Mouse (Mus musculus): ENCODE data around the gene Plekha1. TPM values are rescaled to one million over a fixed set of nuclear protein-coding genes. Genes with fewer than 3 reads are reported as not detected.

The Plekha1 gene
- polyA plus RNA-seq, 1 experiment from 2014 or later, result 32.2 TPM

DNA sequence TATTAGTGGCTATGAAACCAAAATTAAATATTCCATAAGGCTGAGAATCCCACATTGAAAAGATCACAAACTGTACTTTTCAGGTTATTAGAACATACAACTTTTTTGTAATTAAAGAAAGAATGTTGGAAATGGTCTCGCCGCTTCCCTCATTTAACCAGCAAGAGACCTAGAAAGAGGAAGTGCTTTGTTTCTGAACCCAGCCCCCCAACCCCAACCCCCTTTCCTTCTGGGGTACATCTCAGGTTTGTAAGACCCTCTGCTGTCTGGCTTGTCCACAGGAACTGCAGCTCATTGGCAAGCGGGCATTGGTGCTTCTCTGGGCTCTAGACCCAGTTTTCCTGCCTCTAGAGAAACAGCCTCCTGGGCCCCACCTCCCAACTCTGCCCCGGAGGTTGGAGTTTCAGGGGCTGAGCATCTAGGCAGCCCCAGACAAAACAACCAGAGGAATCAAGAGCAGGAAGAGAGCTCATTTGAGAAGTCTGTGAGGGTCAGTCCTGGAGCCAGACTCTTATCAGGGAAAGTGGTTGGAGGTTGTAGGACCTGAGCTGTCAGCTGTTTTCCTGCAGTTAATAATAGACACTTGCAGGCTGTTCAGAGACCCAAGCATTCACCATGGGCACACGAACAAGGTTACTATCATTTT lies 83.1 kb downstream of the Plekha1 start:
- Histone ChIP-seq H3K36me3 (ENCODE audit: control insufficient read depth, insufficient read depth, low read length) (no peaks in the 10 kb centered on the region), H3K27me3 (ENCODE audit: control insufficient read depth, insufficient read depth, low read length) (no peaks in the 10 kb centered on the region), H3K9ac (ENCODE audit: low read length) (no peak overlapping the region), H3K4me2 (ENCODE audit: low read depth, low read length, severe bottlenecking) (no peak overlapping the region), H3K4me3 (ENCODE audit: low read depth, low read length) (no peak overlapping the region), H3K4me1 (replicated peaks; ENCODE audit: control insufficient read depth, insufficient read depth, low read length) (no peaks in the 10 kb centered on the region), H3K9me3 (ENCODE audit: control insufficient read depth, low read length) (no peaks in the 10 kb centered on the region), H3K27ac (ENCODE audit: low read depth, low read length) (no peak overlapping the region)
- WGBS, result 69% methylated on average over 5 of the region's 5 CpGs
- DNase-seq (ENCODE audit: low spot score) (no peak), ATAC-seq (replicated peaks; ENCODE audit: low FRiP score) (no peak)

GRCm38 (mm10) chr7:130949331-130949751 lies 83.8 kb downstream of the Plekha1 start:
- ATAC-seq (replicated peaks; ENCODE audit: low FRiP score), result no peak
- Histone ChIP-seq H3K9ac (ENCODE audit: low read length) (no peak overlapping the region), H3K27ac (ENCODE audit: low read depth, low read length) (no peak overlapping the region), H3K4me2 (ENCODE audit: low read depth, low read length, severe bottlenecking) (no peak overlapping the region), H3K9me3 (ENCODE audit: control insufficient read depth, low read length) (no peaks in the 10 kb centered on the region), H3K36me3 (ENCODE audit: control insufficient read depth, insufficient read depth, low read length) (no peaks in the 10 kb centered on the region), H3K27me3 (ENCODE audit: control insufficient read depth, insufficient read depth, low read length) (no peaks in the 10 kb centered on the region), H3K4me1 (replicated peaks; ENCODE audit: control insufficient read depth, insufficient read depth, low read length) (no peaks in the 10 kb centered on the region), H3K4me3 (ENCODE audit: low read depth, low read length) (no peak overlapping the region)
- no peak for DNase-seq (ENCODE audit: low spot score)
- WGBS, result 60% methylated on average over 7 of the region's 8 CpGs

DNA sequence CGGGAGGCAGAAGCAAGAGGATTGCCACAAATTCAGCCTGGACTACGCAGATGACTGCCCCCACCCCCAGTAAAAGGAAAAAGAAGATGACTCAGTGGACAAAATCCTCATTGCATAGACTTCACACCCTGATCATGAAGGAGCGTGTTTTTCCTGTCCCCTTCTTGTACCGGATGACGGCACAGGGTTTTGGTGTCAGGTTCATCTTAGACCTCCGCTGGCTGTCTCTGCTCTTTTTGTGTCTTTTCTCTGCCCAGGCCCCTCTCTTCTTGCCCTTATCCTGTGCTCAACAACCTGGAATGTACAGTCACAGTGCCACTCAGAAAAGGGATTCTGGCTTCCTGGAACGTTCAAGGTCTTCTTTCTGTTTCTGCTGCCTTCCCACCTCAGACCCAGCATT lies 84.9 kb downstream of the Plekha1 start:
- no peak overlapping the region for H3K27ac ChIP-seq (ENCODE audit: low read depth, low read length)

GRCm38 (mm10) chr7:130951004-130951403 lies 85.4 kb downstream of the Plekha1 start:
- 80% methylated on average over 5 of the region's 5 CpGs for WGBS
- H3K4me3 ChIP-seq (ENCODE audit: low read depth, low read length), result no peak overlapping the region
- DNase-seq (ENCODE audit: low spot score), result no peak
- no peaks in the 10 kb centered on the region for H3K36me3 ChIP-seq (ENCODE audit: control insufficient read depth, insufficient read depth, low read length)
- H3K27me3 ChIP-seq (ENCODE audit: control insufficient read depth, insufficient read depth, low read length), result no peaks in the 10 kb centered on the region
- H3K9ac ChIP-seq (ENCODE audit: low read length), result no peak overlapping the region
- no peaks in the 10 kb centered on the region for H3K9me3 ChIP-seq (ENCODE audit: control insufficient read depth, low read length)
- H3K4me1 ChIP-seq (replicated peaks; ENCODE audit: control insufficient read depth, insufficient read depth, low read length), result no peaks in the 10 kb centered on the region
- ATAC-seq (replicated peaks; ENCODE audit: low FRiP score), result no peak
- no peak overlapping the region for H3K4me2 ChIP-seq (ENCODE audit: low read depth, low read length, severe bottlenecking)
- H3K27ac ChIP-seq (ENCODE audit: low read depth, low read length), result no peak overlapping the region

More for the DNA sequence above, 84.9 kb downstream of the Plekha1 start:
- no peak for DNase-seq (ENCODE audit: low spot score)
- 92% methylated on average over 7 of the region's 7 CpGs for WGBS
- H3K27me3 ChIP-seq (ENCODE audit: control insufficient read depth, insufficient read depth, low read length), result no peaks in the 10 kb centered on the region
- no peaks in the 10 kb centered on the region for H3K4me1 ChIP-seq (replicated peaks; ENCODE audit: control insufficient read depth, insufficient read depth, low read length)
- no peak overlapping the region for H3K4me2 ChIP-seq (ENCODE audit: low read depth, low read length, severe bottlenecking)
- no peak for ATAC-seq (replicated peaks; ENCODE audit: low FRiP score)
- H3K9me3 ChIP-seq (ENCODE audit: control insufficient read depth, low read length), result no peaks in the 10 kb centered on the region
- no peak overlapping the region for H3K4me3 ChIP-seq (ENCODE audit: low read depth, low read length)
- H3K9ac ChIP-seq (ENCODE audit: low read length), result no peak overlapping the region
- H3K36me3 ChIP-seq (ENCODE audit: control insufficient read depth, insufficient read depth, low read length), result no peaks in the 10 kb centered on the region

GRCm38 (mm10) chr7:130953376-130953775 lies 87.8 kb downstream of the Plekha1 start:
- H3K4me1 ChIP-seq (replicated peaks; ENCODE audit: control insufficient read depth, insufficient read depth, low read length), result no peaks in the 10 kb centered on the region
- no peak overlapping the region for H3K4me2 ChIP-seq (ENCODE audit: low read depth, low read length, severe bottlenecking)
- ATAC-seq (replicated peaks; ENCODE audit: low FRiP score) (no peak), DNase-seq (ENCODE audit: low spot score) (no peak)
- H3K27me3 ChIP-seq (ENCODE audit: control insufficient read depth, insufficient read depth, low read length), result no peaks in the 10 kb centered on the region
- no peak overlapping the region for H3K4me3 ChIP-seq (ENCODE audit: low read depth, low read length)
- no peak overlapping the region for H3K27ac ChIP-seq (ENCODE audit: low read depth, low read length)
- no peaks in the 10 kb centered on the region for H3K9me3 ChIP-seq (ENCODE audit: control insufficient read depth, low read length)
- 87% methylated on average over 10 of the region's 10 CpGs for whole genome bisulfite sequencing
- H3K9ac ChIP-seq (ENCODE audit: low read length), result no peak overlapping the region
- H3K36me3 ChIP-seq (ENCODE audit: control insufficient read depth, insufficient read depth, low read length), result no peaks in the 10 kb centered on the region

DNA sequence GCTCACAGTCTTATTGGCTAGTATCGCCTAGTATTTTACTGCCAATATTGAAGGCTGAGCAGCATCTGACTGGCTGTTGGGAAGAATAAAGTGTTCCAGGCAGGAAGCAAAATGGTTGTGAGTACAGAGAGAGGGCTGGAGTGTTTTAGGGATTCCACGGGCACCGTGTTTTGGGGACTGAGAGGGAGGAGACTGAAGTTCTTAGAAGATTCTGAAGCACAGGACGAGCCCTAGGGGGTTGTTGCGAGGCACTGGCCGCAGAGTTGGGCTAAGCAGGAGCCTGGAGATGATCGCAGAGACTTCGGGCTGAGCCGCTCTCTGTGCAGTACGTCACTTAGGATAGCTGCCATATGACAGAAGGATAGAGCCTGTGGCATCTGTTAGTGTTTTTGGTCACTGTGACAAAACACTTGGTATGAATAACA lies 88.6 kb downstream of the Plekha1 start:
- Histone ChIP-seq H3K27ac (ENCODE audit: low read depth, low read length) (no peak overlapping the region), H3K4me3 (ENCODE audit: low read depth, low read length) (no peak overlapping the region), H3K9me3 (ENCODE audit: control insufficient read depth, low read length) (no peaks in the 10 kb centered on the region), H3K4me1 (replicated peaks; ENCODE audit: control insufficient read depth, insufficient read depth, low read length) (no peaks in the 10 kb centered on the region), H3K4me2 (ENCODE audit: low read depth, low read length, severe bottlenecking) (no peak overlapping the region), H3K27me3 (ENCODE audit: control insufficient read depth, insufficient read depth, low read length) (no peaks in the 10 kb centered on the region), H3K36me3 (ENCODE audit: control insufficient read depth, insufficient read depth, low read length) (no peaks in the 10 kb centered on the region), H3K9ac (ENCODE audit: low read length) (no peak overlapping the region)
- DNase-seq (ENCODE audit: low spot score) (no peak), ATAC-seq (replicated peaks; ENCODE audit: low FRiP score) (no peak)
- 87% methylated on average over 10 of the region's 10 CpGs for whole genome bisulfite sequencing

- H3K4me2 ChIP-seq (ENCODE audit: low read depth, low read length, severe bottlenecking), result no peak overlapping the region
- 55% methylated on average over 7 of the region's 7 CpGs for WGBS
- no peaks in the 10 kb centered on the region for H3K9me3 ChIP-seq (ENCODE audit: control insufficient read depth, low read length)
Measured at GRCm38 (mm10) chr7:130958551-130958950, 93.0 kb downstream of the Plekha1 start.

GRCm38 (mm10) chr7:130959868-130960267 lies 94.3 kb downstream of the Plekha1 start:
- WGBS, result 67% methylated on average over 7 of the region's 7 CpGs

More at GRCm38 (mm10) chr7:130958551-130958950, 93.0 kb downstream of the Plekha1 start:
- no peaks in the 10 kb centered on the region for H3K4me1 ChIP-seq (replicated peaks; ENCODE audit: control insufficient read depth, insufficient read depth, low read length)
- no peak for ATAC-seq (replicated peaks; ENCODE audit: low FRiP score)
- no peaks in the 10 kb centered on the region for H3K27me3 ChIP-seq (ENCODE audit: control insufficient read depth, insufficient read depth, low read length)
- no peak overlapping the region for H3K9ac ChIP-seq (ENCODE audit: low read length)
- H3K27ac ChIP-seq (ENCODE audit: low read depth, low read length), result no peak overlapping the region
- no peaks in the 10 kb centered on the region for H3K36me3 ChIP-seq (ENCODE audit: control insufficient read depth, insufficient read depth, low read length)
- no peak overlapping the region for H3K4me3 ChIP-seq (ENCODE audit: low read depth, low read length)
- no peak for DNase-seq (ENCODE audit: low spot score)

DNA sequence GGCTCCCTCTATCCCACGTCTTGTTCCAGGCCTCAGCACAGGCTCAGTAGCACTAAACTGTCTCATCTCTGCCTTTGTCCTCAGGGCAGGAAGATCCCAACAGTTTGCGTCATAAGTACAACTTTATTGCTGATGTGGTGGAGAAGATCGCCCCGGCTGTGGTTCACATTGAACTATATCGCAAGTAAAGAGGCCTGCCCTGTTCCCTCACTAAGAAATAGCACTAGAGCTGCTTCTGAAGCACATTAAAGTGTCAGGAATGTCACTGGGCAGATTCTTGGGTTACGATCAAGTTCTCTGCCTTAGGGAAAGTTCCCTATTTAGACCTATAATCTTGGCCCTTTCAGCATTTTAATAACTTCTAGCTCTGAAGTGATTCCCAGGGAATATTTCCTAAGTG lies 95.9 kb downstream of the Plekha1 start:
- H3K9ac ChIP-seq (ENCODE audit: low read length), result no peak overlapping the region
- H3K4me2 ChIP-seq (ENCODE audit: low read depth, low read length, severe bottlenecking), result no peak overlapping the region
- no peaks in the 10 kb centered on the region for H3K27me3 ChIP-seq (ENCODE audit: control insufficient read depth, insufficient read depth, low read length)
- H3K36me3 ChIP-seq (ENCODE audit: control insufficient read depth, insufficient read depth, low read length), result no peaks in the 10 kb centered on the region
- H3K27ac ChIP-seq (ENCODE audit: low read depth, low read length), result no peak overlapping the region
- no peak for ATAC-seq (replicated peaks; ENCODE audit: low FRiP score)
- no peaks in the 10 kb centered on the region for H3K9me3 ChIP-seq (ENCODE audit: control insufficient read depth, low read length)
- WGBS, result 89% methylated on average over 6 of the region's 6 CpGs
- H3K4me1 ChIP-seq (replicated peaks; ENCODE audit: control insufficient read depth, insufficient read depth, low read length), result no peaks in the 10 kb centered on the region; the same call in 1 of the 2 replicates
- H3K4me3 ChIP-seq (ENCODE audit: low read depth, low read length), result no peak overlapping the region
- DNase-seq (ENCODE audit: low spot score), result no peak

More at GRCm38 (mm10) chr7:130959868-130960267, 94.3 kb downstream of the Plekha1 start:
- no peak overlapping the region for H3K27ac ChIP-seq (ENCODE audit: low read depth, low read length)
- H3K27me3 ChIP-seq (ENCODE audit: control insufficient read depth, insufficient read depth, low read length), result no peaks in the 10 kb centered on the region
- ATAC-seq (replicated peaks; ENCODE audit: low FRiP score) (no peak), DNase-seq (ENCODE audit: low spot score) (no peak)
- no peaks in the 10 kb centered on the region for H3K9me3 ChIP-seq (ENCODE audit: control insufficient read depth, low read length)
- no peak overlapping the region for H3K9ac ChIP-seq (ENCODE audit: low read length)
- no peaks in the 10 kb centered on the region for H3K4me1 ChIP-seq (replicated peaks; ENCODE audit: control insufficient read depth, insufficient read depth, low read length)
- H3K4me2 ChIP-seq (ENCODE audit: low read depth, low read length, severe bottlenecking), result no peak overlapping the region
- H3K36me3 ChIP-seq (ENCODE audit: control insufficient read depth, insufficient read depth, low read length), result no peaks in the 10 kb centered on the region
- no peak overlapping the region for H3K4me3 ChIP-seq (ENCODE audit: low read depth, low read length)
